26 mouse cellular contexts compared by ENCODE assay signal in the genomic region with DNA sequence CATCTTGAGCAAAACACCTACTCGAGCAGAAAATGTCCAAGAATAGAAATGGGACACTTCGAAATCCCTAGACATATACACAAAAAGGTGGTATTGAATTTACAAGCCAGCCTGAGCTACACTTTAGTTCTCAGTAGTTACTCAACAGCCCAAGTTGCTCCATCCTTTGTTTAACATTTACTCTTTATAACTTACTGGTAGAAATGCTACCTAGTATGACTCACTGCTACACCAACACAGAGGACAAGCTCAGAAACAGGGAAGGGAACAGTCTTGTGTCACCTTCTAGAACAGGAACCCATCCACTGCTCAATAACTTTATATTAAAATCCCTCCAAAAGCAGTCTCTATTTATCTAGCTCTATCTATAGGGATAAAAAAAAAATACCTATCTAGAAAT. TPM values are rescaled to one million over a fixed set of nuclear protein-coding genes. Genes with fewer than 3 reads are reported as not detected.
"Had no signal": no experiment of that assay in that cellular context is flagged by ENCODE, and none has a peak within 500 bp of the region (broad histone marks: within the 10 kb centered on the region; RNA-seq: fewer than 3 reads in every experiment).

No protein-coding gene starts in this region.

- H3K27me3 ChIP-seq: megakaryocyte, embryonic 14.5 days; neural tube, embryonic 13.5 days had no signal

- H3K9ac ChIP-seq: neural tube, embryonic 13.5 days had no signal

- H3K27ac ChIP-seq: macrophage; neural tube, embryonic 13.5 days had no signal

- DNase-seq: kidney, adult 11 months; kidney, postnatal 10 days; left cerebral cortex, postnatal 4 days; retina, postnatal 1 day; right cerebral cortex, postnatal 4 days; spleen, adult 18-20 months; thymus, adult 2 months; thymus, postnatal 25 days had no signal

- H3K9me3 ChIP-seq: megakaryocyte, embryonic 14.5 days; neural tube, embryonic 13.5 days had no signal

- H3K4me2 ChIP-seq: liver, embryonic 11.5 days; midbrain, embryonic 11.5 days; neural tube, embryonic 13.5 days had no signal

- ATAC-seq: midbrain, embryonic 16.5 days had no signal

- H3K4me3 ChIP-seq: megakaryocyte, embryonic 14.5 days; neural tube, embryonic 13.5 days had no signal

RNA-seq across cellular contexts. Expression of a gene that starts 22.8 kb away (rescaled TPM):
- total RNA-seq: layer of hippocampus, adult 8-10 months; layer of hippocampus, postnatal 14 days; left cerebral cortex, adult 18-20 months; left cerebral cortex, postnatal 10 days; left cerebral cortex, postnatal 4 days had no signal
- polyA plus RNA-seq: intestine, embryonic 14.5 days; large intestine, adult 2 months; limb, embryonic 14.5 days; liver, embryonic 11.5 days; lung, embryonic 16.5 days; macrophage; midbrain, embryonic 11.5 days; midbrain, embryonic 16.5 days; neural tube, embryonic 13.5 days; stomach, embryonic 14.5 days; testis, adult 2 months; thymus, adult 2 months; urinary bladder, adult 2 months had no signal

RNA-seq across cellular contexts. Expression of a gene that starts 33.7 kb away (rescaled TPM):
- polyA plus RNA-seq: intestine, embryonic 14.5 days; liver, embryonic 11.5 days; liver, embryonic 16.5 days; lung, embryonic 16.5 days; macrophage; midbrain, embryonic 11.5 days; midbrain, embryonic 16.5 days; neural tube, embryonic 13.5 days; stomach, embryonic 14.5 days had no signal
